Mouse (Mus musculus) adrenal gland, adult 18-20 months (tissue): ENCODE measurements around the gene Sik3. TPM values are rescaled to one million over a fixed set of nuclear protein-coding genes. Genes with fewer than 3 reads are reported as not detected.

Experiments used
- DNase-seq, 2 experiments: peaks; one replicate each; pipeline ENCODE4 v3.0.0; 2021 to 2022; ENCODE audit warnings: low spot score in 2 of 2
- total RNA-seq, 2 experiments: library from RNA; stranded (reverse); gene quantifications; 1 replicate in 1 of 2; 2 replicates in 1 of 2; pipeline ENCODE4 v1.2.3; 2021

Sik3 gene
- total RNA-seq, 2 experiments from 2014 or later, result 63.2 to 88.3 TPM

GRCm38 (mm10) chr9:46186387-46186786 lies 173.8 kb downstream of the Sik3 start:
- DNase-seq, result no peak

- DNase-seq, result no peak
These were observed 175.8 kb downstream of the Sik3 start for GRCm38 (mm10) chr9:46188370-46188769.

- no peak for DNase-seq
These were observed 176.3 kb downstream of the Sik3 start for GRCm38 (mm10) chr9:46188956-46189355.

- DNase-seq, result no peak
These were observed 176.8 kb downstream of the Sik3 start for GRCm38 (mm10) chr9:46189381-46189780.

GRCm38 (mm10) chr9:46191234-46191633 lies 178.6 kb downstream of the Sik3 start:
- DNase-seq, result no peak

- DNase-seq, result no peak
These were observed 179.0 kb downstream of the Sik3 start for GRCm38 (mm10) chr9:46191644-46192043.

GRCm38 (mm10) chr9:46192642-46193041 lies 180.0 kb downstream of the Sik3 start:
- DNase-seq, result no peak

GRCm38 (mm10) chr9:46194809-46195208 lies 182.2 kb downstream of the Sik3 start:
- no peak for DNase-seq

GRCm38 (mm10) chr9:46196699-46197169 lies 184.1 kb downstream of the Sik3 start:
- peak in 1 of 2 experiments; percentile 29 for DNase-seq

GRCm38 (mm10) chr9:46198461-46198860 lies 185.8 kb downstream of the Sik3 start:
- no peak for DNase-seq

GRCm38 (mm10) chr9:46198936-46199335 lies 186.3 kb downstream of the Sik3 start:
- no peak for DNase-seq

GRCm38 (mm10) chr9:46199609-46200008 lies 187.0 kb downstream of the Sik3 start:
- peak in 1 of 2 experiments; percentile 31 for DNase-seq

GRCm38 (mm10) chr9:46206834-46207500 lies 194.3 kb downstream of the Sik3 start:
- DNase-seq, result no peak

- DNase-seq, result no peak
These were observed 194.9 kb downstream of the Sik3 start for GRCm38 (mm10) chr9:46207501-46207869.

- DNase-seq, result no peak
These were observed 195.9 kb downstream of the Sik3 start for GRCm38 (mm10) chr9:46208401-46208974.

- no peak for DNase-seq
These were observed 197.9 kb downstream of the Sik3 start for GRCm38 (mm10) chr9:46210473-46210872.

GRCm38 (mm10) chr9:46214276-46214675 lies 201.7 kb downstream of the Sik3 start:
- DNase-seq, result no peak

GRCm38 (mm10) chr9:46214946-46215337 lies 202.3 kb downstream of the Sik3 start:
- DNase-seq, result no peak

- DNase-seq, result peak in 1 of 2 experiments; percentile 25
These were observed 203.0 kb downstream of the Sik3 start for GRCm38 (mm10) chr9:46215338-46216322.

- no peak for DNase-seq
These were observed 204.3 kb downstream of the Sik3 start for GRCm38 (mm10) chr9:46216744-46217470.

GRCm38 (mm10) chr9:46218176-46218575 lies 205.6 kb downstream of the Sik3 start:
- DNase-seq, result no peak
